Mouse (Mus musculus) testis, adult 10 weeks (tissue): Measurements from ENCODE around the gene Pfkfb3. TPM values are rescaled to one million over a fixed set of nuclear protein-coding genes. Genes with fewer than 3 reads are reported as not detected.

Experiments used
- polyA plus RNA-seq: library from polyadenylated mRNA; stranded (reverse); fragments of 350-450 nt; fragmentation: Illumina TruSeq; extraction: RNeasy Lipid Tissue Mini Kit (QIAGEN cat#74804); gene quantifications from one replicate; pipeline ENCODE4 v1.2.3, GENCODE M21; 2014; ENCODE audit warnings: low read depth, low replicate concordance

The Pfkfb3 gene
- polyA plus RNA-seq, result 28.5 TPM

GRCm38 (mm10) chr2:11553471-11554400, at the start of gene Pfkfb3:
TSS of gene Pfkfb3 (minus strand) at chr2:11554077.

Other genes with a start within 250 kb of the Pfkfb3 start
- 133 TPM for gene Rbm17, start 50.1 kb upstream of the Pfkfb3 start, polyA plus RNA-seq
- gene Gm17490, start 72.2 kb upstream of the Pfkfb3 start, polyA plus RNA-seq, result not detected
- gene Il2ra, start 88.7 kb upstream of the Pfkfb3 start, polyA plus RNA-seq, result 0.22 TPM
- 3.5 TPM for gene Il15ra, start 151.2 kb upstream of the Pfkfb3 start, polyA plus RNA-seq
- gene Fbh1, start 223.5 kb upstream of the Pfkfb3 start, polyA plus RNA-seq, result 27.4 TPM
- gene Ankrd16, start 223.8 kb upstream of the Pfkfb3 start, polyA plus RNA-seq, result 10.0 TPM